Mouse (Mus musculus) megakaryocyte progenitor cell, adult 5-6 weeks (primary cell): Measurements from ENCODE around the gene Smagp. TPM values are rescaled to one million over a fixed set of nuclear protein-coding genes. Genes with fewer than 3 reads are reported as not detected.

ENCODE experiments used
- ATAC-seq: replicated peaks from 2 replicates; pipeline ENCODE4 v1.8.0; 2016; ENCODE audit warnings: mild to moderate bottlenecking, moderate TSS enrichment, inconsistent platforms; ENCODE audit not compliant: poor library complexity
- total RNA-seq, 2 experiments: library from RNA; stranded (forward) in 1 of 2; stranded (reverse) in 1 of 2; fragments of 157-497, 149-512 nt in 1 of 2; fragments of 200-1000 nt in 1 of 2; gene quantifications; 2 replicates each; pipeline versions ENCODE4 v1.2.3 to v1.2.4; 2015 to 2017

Gene Smagp
- total RNA-seq, 2 experiments from 2014 or later = 0.71 to 1.1 TPM

DNA sequence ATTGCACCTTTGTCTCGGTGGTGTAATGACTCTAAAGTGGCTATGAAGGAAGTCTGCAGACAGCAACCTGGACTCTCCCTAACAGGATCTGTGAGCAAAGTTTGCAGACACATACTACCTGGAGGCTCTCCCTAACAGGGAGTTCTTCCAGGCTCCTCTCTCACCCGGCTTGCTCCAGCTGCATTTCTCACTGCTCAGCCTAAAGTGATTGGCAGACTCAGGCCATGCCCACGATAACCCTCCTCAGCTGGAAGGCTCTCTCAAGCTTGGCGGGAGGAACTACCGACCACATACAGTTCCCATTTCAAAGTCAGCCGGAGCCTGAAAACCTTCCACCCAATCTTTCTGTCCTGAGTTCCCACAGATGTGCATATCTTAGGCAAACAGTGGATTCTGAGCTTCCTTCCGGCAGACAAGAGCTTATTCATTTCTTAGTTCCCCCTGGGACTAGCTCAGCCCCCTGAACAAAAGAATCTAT, 29.5 kb upstream of the Smagp start:
- peak; percentile 65 for ATAC-seq

DNA sequence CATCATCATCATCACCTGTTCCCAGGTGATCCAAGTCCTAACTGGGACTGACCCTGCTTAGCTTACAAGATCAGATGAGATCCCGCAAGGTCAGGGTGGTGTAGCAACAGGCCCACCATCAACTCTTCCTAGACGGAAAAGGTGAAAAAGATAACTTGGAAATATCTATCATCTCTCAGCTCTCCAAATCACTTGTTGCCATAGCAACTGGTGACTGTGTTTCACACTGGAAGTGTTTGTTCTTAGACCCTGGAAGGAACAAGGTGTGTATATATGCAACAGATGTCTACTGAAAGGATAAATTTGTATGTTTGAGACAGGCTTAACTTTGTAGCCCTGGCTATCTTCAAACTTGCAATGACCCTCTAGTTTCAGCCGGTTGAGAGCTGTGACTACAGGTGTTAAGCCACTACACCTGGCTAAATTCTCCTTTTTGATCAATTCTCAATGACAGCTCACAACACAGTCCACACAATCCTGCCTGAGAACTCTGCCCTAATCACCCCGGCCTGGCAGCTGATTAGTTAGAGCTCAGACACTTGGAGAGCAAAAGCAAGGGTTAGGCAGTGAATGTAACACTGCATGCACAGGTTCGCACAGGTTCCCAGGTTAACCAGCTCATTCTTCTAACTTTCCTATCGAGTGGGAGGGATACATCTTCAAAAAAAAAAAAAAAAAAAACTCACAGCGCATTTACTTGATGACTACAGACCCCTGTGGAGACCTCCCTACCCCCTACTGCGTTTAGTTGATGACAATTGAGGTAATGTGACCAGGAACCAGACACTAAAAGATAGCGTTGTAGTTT, 28.9 kb upstream of the Smagp start:
- ATAC-seq = no peak

DNA sequence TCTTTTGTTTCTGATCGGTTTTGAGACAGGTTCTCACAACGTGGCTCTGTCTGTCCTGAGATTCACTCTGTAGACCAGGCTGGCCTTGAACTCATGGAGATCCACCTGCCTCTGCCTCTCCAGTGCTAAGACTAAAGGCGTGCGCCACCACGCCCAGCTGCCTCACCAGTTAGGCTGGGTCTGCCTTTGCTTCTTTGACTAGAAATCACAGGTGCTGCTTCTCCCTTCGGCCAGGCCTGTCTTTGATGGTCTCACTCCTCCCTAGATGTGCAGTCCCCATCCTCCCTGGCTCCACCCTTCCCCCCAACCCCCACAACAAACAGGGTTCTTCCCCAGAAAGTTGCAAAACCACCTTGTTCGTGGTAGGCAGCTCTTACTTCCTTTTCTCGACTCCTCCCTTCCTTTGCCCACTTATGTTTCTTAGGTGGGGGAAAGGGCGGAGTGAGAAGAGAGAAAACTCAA, 28.1 kb upstream of the Smagp start:
- ATAC-seq = peak; percentile 49

DNA sequence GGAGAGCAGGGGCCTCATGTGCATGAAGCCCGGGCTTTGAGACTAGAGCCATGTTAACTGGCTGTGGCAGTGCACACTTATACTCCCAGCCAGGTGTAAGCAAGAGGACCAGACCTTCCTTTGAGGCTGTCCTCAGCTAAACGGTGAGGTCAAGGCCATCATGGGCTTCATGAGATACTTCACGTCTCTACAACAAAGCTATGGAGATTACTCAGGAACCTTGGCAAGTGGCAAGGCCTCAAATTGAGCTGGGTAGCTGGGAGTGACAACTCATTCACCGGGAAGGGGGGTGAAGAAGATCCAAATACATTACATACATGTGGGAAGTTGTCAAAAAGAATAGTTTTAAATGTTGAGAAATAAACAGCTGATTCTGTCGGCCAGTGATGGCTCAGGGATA, 24.1 kb upstream of the Smagp start:
- ATAC-seq = no peak

DNA sequence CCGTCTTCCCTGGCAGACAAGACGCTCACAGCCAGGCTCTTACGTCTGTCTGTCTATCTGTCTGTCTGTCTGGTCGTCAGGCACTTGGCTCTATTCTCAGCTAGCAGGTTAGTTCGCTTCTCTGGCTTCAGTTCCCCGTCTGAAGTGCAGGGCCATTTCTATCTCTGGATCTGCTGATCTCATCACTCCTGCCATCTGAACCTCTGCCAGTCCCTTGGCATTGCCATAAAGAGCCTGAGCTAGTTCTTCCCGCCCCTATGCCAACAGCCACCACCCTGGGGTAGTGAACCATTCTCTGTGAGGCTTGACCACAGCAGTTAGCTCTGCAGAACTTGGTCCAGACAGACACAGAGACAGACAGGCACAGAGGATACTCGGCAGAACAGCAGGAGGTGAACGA, 23.6 kb upstream of the Smagp start:
- ATAC-seq = no peak

DNA sequence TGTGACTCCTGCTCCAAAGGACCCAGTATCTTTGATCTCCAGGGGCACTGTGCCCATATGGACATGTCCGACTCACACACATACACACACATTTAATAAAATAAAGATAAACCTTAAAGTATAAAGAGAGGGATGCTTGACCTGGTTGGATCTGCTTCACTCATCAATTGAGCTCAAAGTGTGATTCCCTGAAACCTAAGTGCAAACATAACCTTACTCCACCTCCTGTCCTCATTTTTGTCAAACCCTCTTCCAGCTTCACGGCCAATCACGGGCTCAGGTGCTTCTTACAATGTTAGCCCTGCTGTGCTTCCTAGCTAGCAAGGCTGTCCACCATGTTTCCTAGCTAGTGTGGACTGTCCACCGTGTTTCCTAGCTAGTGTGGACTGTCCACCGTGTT, 18.5 kb upstream of the Smagp start:
- ATAC-seq = no peak

DNA sequence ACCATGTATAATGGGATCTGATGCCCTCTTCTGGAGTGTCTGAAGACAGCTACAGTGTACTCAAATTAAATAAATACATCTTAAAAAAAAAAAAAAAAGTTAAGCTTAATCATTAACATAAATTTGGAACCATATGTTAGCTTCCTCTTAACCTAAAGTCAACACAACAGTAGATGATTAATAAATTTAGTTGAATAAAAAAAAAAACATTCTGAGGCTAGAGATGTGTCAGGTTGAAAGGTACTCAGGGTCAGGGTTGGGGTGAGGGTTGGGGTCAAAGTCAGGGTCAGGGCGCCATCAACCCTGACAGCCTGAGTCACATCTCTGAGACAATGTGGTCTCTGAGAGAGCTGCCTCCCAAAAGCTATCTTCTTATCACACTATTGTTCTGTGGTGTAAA, 17.5 kb upstream of the Smagp start:
- no peak for ATAC-seq

DNA sequence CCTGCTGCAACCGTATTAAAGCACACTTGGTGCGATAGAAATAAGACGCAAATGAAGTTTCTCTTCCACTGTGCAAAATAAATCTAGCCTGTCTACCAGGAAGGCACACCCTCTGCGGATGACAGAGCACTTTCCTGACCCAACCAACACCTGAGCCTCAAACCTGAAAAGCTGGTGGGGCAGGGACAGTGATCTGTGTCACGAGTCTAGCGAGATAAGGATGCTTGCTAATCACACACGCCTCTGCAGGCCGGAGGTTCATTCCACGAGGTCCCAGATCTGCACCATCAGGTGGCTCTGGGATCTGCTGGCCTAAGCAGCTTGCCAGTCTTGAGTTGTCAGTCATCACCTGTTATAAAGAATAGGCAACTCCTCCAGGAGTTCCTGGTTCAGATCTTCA, 14.9 kb upstream of the Smagp start:
- no peak for ATAC-seq

DNA sequence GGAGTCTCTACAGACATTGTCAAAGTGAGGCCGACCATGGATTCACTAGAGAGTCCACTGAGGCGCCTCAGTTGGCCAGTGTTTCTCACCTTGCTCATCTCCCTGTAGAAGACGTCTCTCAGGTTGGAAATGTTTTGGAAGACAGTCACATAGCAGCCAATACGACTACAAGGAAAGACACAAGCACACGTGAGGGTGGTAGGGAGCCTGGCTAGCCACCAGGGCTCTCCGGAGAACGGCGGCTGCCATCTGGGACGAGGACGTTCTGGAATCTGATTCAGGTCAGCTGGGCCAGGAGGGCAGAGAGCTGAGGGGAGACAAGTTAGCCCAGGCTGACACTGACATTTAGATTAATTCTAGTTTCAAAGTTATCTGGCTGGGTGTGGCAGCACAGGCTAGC, 13.4 kb upstream of the Smagp start:
- ATAC-seq = no peak

DNA sequence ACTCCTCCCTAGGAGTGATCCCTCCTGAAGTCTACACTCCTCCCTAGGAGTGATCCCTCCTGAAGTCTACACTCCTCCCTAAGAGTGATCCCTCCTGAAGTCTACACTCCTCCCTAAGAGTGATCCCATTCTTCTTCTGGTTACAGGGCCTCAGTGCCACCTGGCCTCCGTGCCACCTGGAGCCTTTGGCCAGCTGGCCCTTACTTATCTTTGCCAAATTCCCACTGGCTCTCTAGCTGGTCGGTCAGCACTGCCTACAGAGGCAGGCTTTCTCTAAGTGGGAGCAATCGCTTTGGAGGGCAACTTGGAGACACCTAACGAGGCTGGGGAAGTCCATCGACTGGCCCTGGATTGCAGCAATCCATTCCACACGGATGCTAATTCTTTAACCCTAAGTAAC, 9.4 kb upstream of the Smagp start:
- no peak for ATAC-seq

DNA sequence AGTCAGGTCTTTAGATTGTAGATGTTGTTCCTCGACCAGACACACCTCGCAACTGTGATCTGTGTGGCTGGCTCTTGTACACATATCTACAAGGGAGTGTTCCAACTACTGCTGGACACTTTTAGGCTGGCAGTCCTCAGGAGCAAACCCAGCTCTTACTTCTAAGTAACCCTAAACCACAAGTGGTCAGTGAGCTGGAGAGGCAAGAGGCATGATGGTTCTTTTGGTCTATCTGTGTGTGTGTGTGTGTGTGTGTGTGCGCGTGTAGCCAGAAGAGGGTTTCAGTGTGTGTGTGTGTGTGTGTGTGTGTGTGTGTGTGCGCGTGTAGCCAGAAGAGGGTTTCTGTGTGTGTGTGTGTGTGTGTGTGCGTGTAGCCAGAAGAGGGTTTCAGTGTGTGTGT, 5.7 kb upstream of the Smagp start:
- ATAC-seq = no peak

DNA sequence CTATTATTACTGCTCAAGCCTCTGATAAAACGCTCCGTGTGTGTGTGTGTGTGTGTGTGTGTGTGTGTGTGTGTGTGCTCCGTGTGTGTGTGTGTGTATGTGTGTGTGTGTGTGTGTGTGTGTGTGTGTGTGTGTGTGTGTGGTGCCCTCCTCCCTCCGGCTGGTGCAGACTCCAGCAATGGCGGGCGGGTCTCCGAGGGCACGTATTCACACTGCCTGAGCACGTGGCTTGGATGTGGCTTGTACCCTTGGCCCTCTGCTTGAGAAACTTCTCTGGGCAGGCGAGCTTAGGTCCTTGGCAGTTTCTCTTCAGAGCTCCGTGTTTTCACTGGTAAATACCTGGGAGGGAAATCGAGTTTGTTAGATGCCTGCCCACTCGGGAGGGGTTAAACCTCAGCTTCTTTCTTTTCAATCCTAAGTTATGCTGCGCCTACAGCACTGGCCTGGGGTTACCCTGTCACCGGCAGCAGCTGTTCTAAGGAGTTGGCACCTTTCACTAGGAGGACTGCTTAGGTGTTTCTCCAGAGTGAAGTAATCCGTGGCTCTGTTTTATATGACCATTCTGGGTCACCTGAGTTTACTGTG, 4.6 kb upstream of the Smagp start:
- no peak for ATAC-seq

DNA sequence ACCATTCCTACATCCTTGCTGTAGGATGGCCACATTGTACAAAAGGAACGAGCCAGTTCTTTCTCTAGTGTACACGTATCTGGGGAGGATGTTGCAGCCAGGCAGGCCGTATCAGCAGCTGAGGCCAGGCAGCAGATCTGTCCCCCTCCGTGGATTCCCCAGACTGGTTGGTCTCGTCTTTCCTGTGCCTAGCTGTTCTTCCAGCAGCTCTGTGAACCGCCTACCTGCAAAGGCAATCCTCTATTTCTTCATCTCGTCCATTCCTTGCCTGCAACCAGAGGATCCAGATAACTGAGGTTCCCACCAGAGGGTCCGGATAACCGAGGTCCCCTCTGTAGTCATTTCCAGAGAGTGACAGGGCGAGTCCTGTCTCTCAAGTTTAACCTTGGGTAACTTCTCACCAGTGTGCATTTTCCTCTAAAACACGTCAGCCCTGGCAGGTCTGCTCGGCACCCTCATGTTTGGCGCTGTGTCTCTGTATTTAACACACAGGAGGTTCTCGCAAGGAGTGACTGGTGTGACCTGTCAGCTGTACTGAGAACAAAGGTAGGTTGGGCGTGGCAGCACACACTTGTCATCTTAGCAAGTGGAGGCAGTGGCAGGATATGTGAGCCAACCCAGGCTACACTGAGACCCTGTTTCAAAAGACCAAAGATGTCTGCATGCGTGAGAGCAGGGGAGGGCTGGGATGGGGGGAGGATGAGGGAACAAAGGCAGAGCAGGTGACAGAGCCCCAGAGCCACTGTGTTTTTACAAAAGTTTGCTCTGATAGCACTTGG, 3.4 kb upstream of the Smagp start:
- no peak for ATAC-seq

DNA sequence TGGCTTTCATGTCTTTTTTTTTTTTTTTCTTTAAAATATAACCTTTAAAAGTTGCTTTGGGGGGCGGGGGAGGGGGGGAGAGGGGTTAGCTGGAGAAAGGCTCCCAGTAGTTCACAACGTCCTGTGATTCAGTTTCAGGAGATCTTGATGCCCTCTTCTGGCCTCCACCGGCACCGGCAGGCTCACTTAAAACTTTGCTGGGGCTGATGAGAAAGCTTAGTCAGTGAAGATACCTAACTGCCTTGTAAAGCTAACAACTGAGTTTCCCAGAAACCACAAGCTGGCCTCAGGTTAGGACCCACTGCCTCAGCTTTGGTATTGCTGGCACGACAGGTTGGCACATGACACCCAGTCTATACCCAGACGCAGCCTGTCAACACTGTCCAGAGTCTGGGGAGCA, 921 bp upstream of the Smagp start:
- ATAC-seq = peak; percentile 61

DNA sequence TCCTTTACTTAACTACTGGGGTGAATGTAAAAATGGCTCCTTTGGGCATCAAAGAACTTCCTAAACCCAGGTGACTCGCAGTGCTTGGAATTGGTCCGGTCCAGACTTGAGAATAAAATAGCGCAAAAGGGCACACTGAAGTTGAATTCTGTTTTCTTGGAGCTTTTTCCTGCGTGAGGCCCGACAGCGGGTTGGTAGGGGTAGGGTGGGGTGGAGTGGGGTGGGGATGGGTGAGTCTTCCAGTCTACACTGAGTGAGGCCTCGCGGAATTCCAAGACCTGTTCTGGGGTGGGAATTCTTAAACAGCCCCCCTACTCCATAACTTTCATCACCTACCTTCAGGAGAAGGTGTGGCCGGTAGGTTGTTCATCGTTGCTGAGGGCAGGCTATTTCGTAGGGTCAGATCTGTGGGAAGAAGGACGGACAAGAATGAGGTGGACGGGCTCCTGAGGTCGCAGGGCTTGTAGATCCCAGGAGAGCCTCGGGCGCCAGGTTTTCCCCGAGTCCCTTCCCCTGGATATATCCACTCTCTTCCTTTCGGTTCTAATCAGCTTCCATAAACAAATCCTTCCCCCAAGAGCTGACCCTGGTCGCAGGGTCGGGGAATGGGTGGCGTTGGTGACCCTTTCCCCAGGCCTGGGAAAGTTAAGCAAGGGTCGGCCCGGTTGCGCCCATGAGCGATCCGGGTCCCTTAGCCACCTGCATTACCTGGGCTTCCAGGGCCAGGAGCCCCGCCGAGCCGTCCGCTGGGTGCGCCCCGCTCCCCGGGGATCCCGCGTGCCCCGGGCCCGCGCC, 692 bp downstream of the Smagp start:
- no peak for ATAC-seq

DNA sequence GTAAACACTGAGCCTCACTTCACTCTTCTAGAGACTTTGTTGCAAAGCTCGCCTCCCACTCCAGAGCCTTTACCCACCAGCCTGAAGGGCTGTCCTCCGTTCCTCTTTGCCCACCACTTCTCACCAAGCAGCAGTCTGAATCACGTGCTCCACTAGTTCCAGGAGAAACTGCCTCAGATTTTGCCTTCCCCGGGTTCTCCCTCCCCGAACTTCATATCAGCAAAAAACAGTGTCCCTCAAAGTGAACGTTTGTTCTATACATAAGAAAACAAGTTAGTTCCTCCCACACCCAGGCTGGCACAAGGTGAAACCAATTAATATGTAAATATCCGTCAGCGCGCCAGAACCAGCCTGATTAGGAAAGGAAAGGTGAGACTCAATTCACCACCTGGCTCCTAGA, 1.5 kb downstream of the Smagp start:
- peak; percentile 9 for ATAC-seq

DNA sequence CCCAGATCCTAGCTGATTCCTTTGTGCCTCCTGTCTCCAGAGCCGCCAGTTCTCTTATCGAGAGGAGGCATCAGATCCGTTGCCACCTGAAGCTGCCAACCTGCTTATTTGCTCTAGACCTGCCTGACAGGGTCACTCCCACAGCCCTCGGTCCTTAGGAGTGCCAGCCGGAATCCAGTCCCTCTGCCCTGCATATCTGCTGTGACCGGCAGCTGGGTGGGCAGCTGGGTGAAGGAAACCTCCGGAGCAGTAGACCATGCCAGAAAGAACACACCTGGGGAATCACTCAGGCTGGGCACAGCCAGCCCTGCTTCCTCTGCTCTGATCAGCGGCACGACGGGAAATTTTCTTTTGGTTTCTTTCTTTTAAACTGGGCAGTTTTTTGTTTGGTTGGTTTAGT, 3.4 kb downstream of the Smagp start:
- no peak for ATAC-seq

DNA sequence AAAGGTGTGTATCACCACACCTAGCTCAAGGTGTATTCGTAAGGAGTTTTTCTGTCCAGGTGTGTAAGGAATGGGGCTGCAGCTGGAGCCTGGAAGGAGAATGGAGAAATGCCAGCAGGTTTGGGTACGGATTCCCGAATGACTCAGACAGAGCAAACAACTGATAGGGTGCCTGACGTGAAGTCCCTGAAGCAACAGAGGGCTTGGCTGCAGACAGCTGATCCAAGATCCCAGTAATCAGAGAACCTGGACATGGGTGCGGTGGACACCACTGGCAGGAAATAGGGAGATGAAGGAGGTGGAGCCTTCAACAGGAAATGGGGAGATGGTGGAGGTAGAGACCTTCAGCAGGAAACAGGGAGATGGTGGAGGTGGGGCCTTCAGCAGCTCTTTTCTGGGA, 4.4 kb downstream of the Smagp start:
- no peak for ATAC-seq

DNA sequence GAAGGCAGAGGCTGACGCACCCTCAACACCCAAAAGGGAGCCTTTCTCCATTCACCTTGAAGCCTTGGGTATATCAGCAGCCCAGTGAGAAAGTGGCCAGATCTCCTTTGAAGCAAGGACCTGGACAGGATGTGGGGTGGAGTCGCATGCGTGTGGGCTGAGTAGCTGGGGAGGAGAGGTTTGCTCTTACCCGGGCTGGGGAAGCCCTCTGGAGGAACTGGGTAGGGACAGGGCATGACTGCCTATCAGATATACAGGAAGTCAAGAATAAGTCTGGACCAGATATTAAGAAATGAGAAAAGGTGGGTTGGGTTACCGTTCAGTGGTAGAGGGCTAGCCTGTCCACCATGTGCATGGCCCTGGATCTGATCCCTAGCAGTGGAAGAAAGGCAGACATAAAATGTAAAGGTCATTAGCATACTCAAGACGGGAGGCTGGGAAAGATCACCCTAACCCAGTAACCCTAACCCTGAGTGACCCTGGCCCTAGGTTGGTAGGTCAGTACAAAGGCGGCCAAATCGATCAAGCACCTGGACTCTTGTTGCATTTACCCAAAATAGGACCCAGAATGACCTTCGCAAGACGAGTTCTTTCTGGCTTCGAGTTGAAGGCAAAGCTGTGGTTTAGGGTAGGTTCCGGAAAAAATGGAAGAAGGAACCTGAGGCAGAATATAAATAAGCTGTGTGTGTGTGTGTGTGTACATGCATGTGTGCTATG, 5.1 kb downstream of the Smagp start:
- peak; percentile 63 for ATAC-seq

DNA sequence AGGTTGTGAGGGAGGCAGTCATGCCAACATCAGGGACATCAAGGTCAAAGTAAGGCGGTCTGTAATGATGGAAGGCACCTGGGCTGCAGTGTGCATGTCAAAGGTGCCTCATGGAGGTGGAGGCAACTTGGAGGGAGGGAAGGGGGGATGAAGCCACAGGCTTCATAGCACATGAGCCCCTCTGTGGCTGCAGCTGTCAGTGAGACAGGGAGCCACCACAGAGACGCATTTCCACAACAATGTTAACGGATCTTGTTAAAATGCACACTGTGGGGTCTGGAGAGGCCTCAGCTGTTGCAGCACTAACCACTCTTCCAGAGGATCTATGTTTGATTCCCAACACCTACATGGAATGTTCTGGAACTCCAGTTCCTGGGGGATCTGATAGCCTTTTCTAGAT, 6.6 kb downstream of the Smagp start:
- no peak for ATAC-seq
